Mouse (Mus musculus): Measurements from ENCODE around the gene Lgalsl. TPM values are rescaled to one million over a fixed set of nuclear protein-coding genes. Genes with fewer than 3 reads are reported as not detected.

Lgalsl gene
- 21.7 and 21.8 TPM in 2 replicates for polyA plus RNA-seq (2012; rRNA removed)

- peak; percentile 78 for DNase-seq (ENCODE audit: low spot score)
These were observed at the start of gene Lgalsl for GRCm38 (mm10) chr11:20830686-20831505. Lgalsl (minus strand) TSS chr11:20831056.

DNA sequence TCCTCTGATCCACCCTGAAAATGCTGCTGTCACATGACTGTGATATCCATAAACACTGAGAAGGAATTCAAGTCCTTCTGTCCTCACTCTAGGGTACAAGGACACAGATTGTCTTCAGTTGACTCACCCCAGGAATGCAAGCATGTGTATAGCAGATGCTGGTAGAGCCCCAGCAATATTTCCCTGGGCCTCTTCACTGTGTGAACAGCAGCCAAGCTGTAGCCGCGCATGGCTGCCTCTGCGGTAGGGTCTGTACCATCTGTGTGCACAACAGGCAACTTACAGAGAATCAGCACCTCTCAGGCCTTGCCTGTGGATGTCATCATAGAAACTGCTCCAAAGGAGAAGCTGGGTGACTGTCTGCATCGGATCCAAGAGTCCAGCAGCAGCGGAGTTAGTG, 47.8 kb upstream of the Lgalsl start:
- no peak for DNase-seq (ENCODE audit: low spot score)

- no peak for DNase-seq (ENCODE audit: low spot score)
These were observed 46.8 kb upstream of the Lgalsl start for GRCm38 (mm10) chr11:20877578-20878096.

GRCm38 (mm10) chr11:20873386-20873785, 42.5 kb upstream of the Lgalsl start:
- DNase-seq (ENCODE audit: low spot score) = no peak

GRCm38 (mm10) chr11:20872911-20873310, 42.1 kb upstream of the Lgalsl start:
- no peak for DNase-seq (ENCODE audit: low spot score)

DNA sequence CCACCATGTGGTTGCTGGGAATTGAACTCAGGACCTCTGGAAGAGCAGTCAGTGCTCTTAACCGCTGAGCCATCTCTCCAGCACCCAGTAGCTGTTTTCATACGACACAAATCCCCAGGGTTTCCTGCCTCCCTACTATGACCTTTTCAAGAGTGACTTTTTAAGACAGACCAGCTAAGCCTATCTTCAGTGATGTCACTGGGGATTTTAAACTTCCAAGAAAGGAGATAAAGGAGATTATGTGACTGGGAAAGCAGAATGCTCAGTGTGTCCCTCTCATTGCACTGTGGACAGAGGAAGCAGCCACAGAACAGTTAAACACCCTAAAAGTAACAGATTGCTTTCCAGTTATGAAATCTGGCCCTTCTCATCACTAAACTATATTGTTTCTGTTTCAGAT, 41.6 kb upstream of the Lgalsl start:
- DNase-seq (ENCODE audit: low spot score) = no peak

- DNase-seq (ENCODE audit: low spot score) = no peak
These were observed 39.1 kb upstream of the Lgalsl start for GRCm38 (mm10) chr11:20869927-20870326.

- no peak for DNase-seq (ENCODE audit: low spot score)
These were observed 34.6 kb upstream of the Lgalsl start for GRCm38 (mm10) chr11:20865450-20865849.

- DNase-seq (ENCODE audit: low spot score) = no peak
These were observed 33.8 kb upstream of the Lgalsl start for GRCm38 (mm10) chr11:20864647-20865046.

GRCm38 (mm10) chr11:20862101-20862500, 31.2 kb upstream of the Lgalsl start:
- DNase-seq (ENCODE audit: low spot score) = no peak

- no peak for DNase-seq (ENCODE audit: low spot score)
These were observed 29.5 kb upstream of the Lgalsl start for GRCm38 (mm10) chr11:20860351-20860750.

DNA sequence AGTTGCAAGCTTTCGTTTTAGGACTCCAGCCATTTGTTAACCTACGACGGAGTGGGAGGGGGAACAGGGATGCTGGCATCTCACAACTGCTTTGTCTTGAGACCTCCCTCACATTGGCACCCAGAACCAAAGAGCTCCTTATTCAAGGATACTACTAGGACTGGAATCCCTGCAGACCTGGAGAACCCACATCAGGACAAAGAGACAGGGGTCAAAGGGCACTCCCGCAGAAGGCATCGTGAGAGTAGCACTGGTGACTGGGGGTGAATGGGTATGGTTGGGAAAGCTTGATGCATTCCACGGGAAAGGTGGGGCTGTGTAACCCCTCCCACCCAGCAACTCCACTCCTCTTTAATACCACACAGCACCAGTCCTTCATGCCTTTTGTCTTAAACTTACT, 29.0 kb upstream of the Lgalsl start:
- no peak for DNase-seq (ENCODE audit: low spot score)

DNA sequence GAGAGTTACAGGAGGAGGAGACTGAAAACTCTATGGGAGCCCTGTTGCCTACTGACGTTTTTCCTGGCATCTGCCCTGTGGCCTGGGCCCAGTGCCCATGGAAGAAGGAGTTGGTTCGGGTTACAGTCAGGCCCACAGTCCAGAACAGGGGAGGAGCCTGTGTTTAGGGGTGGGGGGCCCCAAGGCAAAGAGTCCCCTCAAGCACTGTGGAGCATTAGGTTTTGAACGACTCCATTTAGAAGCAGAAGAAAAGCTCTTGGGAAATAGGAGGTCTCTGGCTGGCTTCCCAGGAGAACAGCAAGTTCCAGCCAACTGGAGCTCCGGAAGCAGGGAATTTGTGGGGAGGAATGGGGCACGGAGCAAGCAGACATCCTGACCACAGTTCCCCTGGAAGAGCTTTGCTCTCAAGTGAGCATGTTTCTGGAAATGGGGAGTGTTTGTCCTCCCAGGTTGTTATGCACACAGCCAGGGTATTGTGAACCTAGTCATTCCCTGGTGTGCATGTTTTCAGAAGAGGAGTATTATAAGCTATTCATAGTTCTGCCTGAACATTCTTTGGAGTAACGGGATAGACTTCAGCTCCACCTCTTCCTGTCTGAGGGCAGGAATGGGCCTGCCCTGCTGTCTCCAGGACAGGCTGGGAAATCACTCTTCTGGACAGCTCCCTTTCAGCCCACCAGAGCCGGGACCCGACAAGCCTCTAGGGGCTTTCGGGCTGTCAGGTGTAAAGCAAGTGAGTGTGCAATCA, 28.2 kb upstream of the Lgalsl start:
- peak; percentile 43 for DNase-seq (ENCODE audit: low spot score)

DNA sequence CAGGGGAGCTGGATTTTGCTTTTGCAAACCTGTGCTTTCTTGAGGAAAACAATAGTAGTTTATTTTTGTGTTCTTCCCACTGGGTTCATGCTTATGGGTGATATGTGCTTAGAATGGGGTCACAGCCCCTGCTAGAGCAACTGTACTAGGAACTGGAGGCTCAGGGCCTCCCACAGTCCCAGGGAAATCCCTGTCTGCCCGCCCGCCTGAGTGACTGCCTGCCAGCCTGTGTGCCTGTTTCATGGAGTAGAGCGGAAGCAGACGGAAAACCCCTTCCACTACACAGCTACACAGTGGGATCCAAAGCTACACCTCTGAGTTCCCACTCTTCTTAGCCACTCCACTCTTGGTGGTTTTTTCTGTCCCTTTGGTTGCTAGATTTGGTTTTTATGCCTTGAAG, 27.1 kb upstream of the Lgalsl start:
- DNase-seq (ENCODE audit: low spot score) = no peak

- no peak for DNase-seq (ENCODE audit: low spot score)
These were observed 23.3 kb upstream of the Lgalsl start for GRCm38 (mm10) chr11:20854032-20854741.

- DNase-seq (ENCODE audit: low spot score) = no peak
These were observed 19.3 kb upstream of the Lgalsl start for GRCm38 (mm10) chr11:20850196-20850595.

DNA sequence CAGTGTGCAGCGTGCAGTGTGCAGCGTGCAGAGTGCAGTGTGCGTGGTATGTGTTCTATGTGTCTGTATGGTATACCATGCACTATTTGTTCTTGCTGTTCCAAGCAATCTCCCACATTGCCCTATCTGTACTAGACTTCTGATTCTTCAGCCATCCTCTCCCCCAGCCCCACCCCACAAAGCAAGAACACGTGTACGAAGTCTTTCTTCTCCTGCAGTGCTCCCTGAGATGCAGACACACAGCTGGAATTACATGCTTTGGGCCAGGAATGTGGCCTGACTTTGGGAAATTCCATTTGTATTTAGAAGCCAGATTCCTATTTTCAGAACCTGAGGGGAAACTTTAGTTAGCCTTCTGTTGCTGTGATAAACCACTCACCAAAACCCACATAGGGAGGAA, 18.5 kb upstream of the Lgalsl start:
- no peak for DNase-seq (ENCODE audit: low spot score)

DNA sequence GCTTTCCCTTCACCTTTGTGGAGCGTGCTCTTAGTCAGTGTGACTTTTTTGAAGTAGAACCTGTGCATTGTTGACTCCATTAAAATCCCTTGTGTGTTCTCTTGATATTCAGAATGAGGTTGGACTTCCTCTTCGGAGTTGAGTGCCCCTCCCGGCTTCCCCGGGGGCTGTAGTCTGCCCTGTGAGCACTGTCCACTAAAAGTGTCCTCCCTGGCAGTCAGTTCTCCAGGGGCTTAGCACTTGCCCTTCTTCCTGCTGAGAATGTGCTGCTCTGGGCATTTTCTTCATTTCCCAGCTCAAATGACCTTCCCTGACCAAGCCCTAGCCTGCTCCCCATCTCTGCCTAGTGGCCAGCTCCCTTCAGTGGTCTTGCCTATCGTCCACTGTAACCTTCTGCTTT, 6.5 kb upstream of the Lgalsl start:
- DNase-seq (ENCODE audit: low spot score) = no peak

GRCm38 (mm10) chr11:20831600-20832137, 813 bp upstream of the Lgalsl start:
- no peak for DNase-seq (ENCODE audit: low spot score)

DNA sequence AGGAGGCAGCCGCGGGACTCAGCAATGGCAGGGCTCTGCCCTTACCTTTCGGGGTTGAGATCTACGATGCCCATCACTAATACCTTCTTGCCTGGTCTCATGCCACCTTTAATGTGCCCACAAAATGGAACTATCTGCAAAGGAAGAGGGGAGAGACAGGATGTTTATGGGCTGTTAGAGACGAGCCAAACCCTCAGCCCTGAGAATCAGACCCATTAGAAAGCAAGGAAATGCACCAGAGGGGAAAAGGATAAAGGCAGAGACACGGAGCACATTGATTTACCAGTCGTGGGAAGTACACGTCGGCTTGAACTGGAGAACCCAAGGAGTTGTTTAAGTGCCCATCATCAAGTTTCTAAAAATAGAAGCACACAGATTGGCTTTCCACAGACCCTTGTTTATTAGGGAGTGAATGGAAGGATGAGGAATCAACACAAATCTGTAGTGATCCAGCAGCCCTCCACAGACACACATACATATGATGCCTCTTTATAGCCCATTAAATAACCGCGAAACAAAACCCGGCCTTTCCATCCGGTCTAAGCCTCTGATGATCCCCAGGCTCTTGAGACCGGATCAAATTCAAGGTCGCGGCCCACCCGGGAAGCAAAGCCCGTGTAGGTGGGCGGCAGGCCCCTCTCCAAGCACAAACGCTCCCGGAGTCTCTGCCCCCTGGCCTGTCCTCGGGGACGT, 717 bp downstream of the Lgalsl start:
- no peak for DNase-seq (ENCODE audit: low spot score)

GRCm38 (mm10) chr11:20829056-20829686, 1.7 kb downstream of the Lgalsl start:
- no peak for DNase-seq (ENCODE audit: low spot score)
